Mouse (Mus musculus) heart, embryonic 11.5 days (tissue): ENCODE data around the gene Fam221a. TPM values are rescaled to one million over a fixed set of nuclear protein-coding genes. Genes with fewer than 3 reads are reported as not detected.
A peak's percentile ranks its signal among the peaks of the same experiment; 100 is the strongest.

Experiments
- ATAC-seq: fragments of 200-750 bp; cut with Nextera tagmentation; replicated peaks from 2 replicates; pipeline ENCODE4 v1.8.0; 2017; ENCODE audit warnings: moderate library complexity; ENCODE audit not compliant: insufficient number of reproducible peaks, low FRiP score, low TSS enrichment
- H3K27ac ChIP-seq: fragments of 300-500 bp; sonication (generic); 2 replicates; pipeline ENCODE4 v1.5.1; 2014; ENCODE audit warnings: mild to moderate bottlenecking, low read depth, low read length
- H3K27me3 ChIP-seq: fragments of 300-500 bp; sonication (generic); 2 replicates; pipeline ENCODE4 v1.6.1; 2014; ENCODE audit warnings: mild to moderate bottlenecking, low read length, mixed read lengths; ENCODE audit not compliant: control insufficient read depth, insufficient read depth
- H3K36me3 ChIP-seq: fragments of 300-500 bp; sonication (generic); 2 replicates; pipeline ENCODE4 v1.6.1; 2014; ENCODE audit warnings: mild to moderate bottlenecking, low read length, moderate library complexity, mixed read lengths; ENCODE audit not compliant: control insufficient read depth, insufficient read depth
- H3K4me1 ChIP-seq: fragments of 300-500 bp; sonication (generic); 2 replicates; pipeline ENCODE4 v1.6.1; 2014; ENCODE audit warnings: low read length; ENCODE audit not compliant: control insufficient read depth, insufficient read depth
- H3K4me2 ChIP-seq: fragments of 300-500 bp; sonication (generic); 2 replicates; pipeline ENCODE4 v1.6.1; 2014; ENCODE audit warnings: mild to moderate bottlenecking, moderate library complexity
- H3K4me3 ChIP-seq: fragments of 300-500 bp; sonication (generic); 2 replicates; pipeline ENCODE4 v1.5.1; 2014; ENCODE audit warnings: low read depth, low read length
- H3K9ac ChIP-seq: fragments of 300-500 bp; sonication (generic); 2 replicates; pipeline ENCODE4 v1.6.1; 2014; ENCODE audit warnings: mild to moderate bottlenecking, low read depth, low read length, moderate library complexity
- H3K9me3 ChIP-seq: fragments of 300-500 bp; sonication (generic); replicated peaks from 2 replicates; pipeline ENCODE4 v1.6.1; 2016; ENCODE audit warnings: low read length; ENCODE audit not compliant: control insufficient read depth
- WGBS: fragments of 180-500 bp; shearing (Covaris S2); extraction: QIAGEN DNeasy Blood & Tissue Kit; methylation state at CpG from one replicate; pipeline ENCODE4 v1.1.7; 2014; ENCODE audit not compliant: insufficient replicate concordance; 5-methylcytosine and 5-hydroxymethylcytosine counted together
- polyA plus RNA-seq: library from polyadenylated mRNA; unstranded; fragments of >200 nt; fragmentation: Nextera tagmentation; extraction: Ambion mirVana; gene quantifications from 2 replicates; pipeline ENCODE4 v1.2.1, GENCODE M21; 2014

The Fam221a gene
- polyA plus RNA-seq, 1 experiment from 2014 or later: 4.6 TPM

- 77% methylated on average over 3 of the region's 3 CpGs for WGBS
- H3K4me3 ChIP-seq: no peak overlapping the region
- H3K9me3 ChIP-seq: no peaks in the 10 kb centered on the region
- peaks cover 4% of the 10 kb centered on the region for H3K4me1 ChIP-seq
- H3K9ac ChIP-seq: no peak overlapping the region
- no peaks in the 10 kb centered on the region for H3K27me3 ChIP-seq
- no peaks in the 10 kb centered on the region for H3K36me3 ChIP-seq
- ATAC-seq: no peak
- H3K4me2 ChIP-seq: no peak overlapping the region
- no peak overlapping the region for H3K27ac ChIP-seq
Observed at GRCm38 (mm10) chr6:49326846-49327245, 40.7 kb upstream of the Fam221a start.

GRCm38 (mm10) chr6:49331369-49332059, 36.0 kb upstream of the Fam221a start:
- no peaks in the 10 kb centered on the region for H3K27me3 ChIP-seq
- ATAC-seq: no peak
- H3K9me3 ChIP-seq: no peaks in the 10 kb centered on the region
- no peaks in the 10 kb centered on the region for H3K36me3 ChIP-seq
- no peak overlapping the region; the same call in 1 of the 2 replicates for H3K4me2 ChIP-seq
- 40% methylated on average over 5 of the region's 5 CpGs for WGBS
- H3K4me1 ChIP-seq: no peaks in the 10 kb centered on the region; the same call in 1 of the 2 replicates
- 0 out of 2 replicates have a peak overlapping the region, but pooled peaks have one; percentile 22 for H3K27ac ChIP-seq
- H3K4me3 ChIP-seq: no peak overlapping the region
- no peak overlapping the region for H3K9ac ChIP-seq

GRCm38 (mm10) chr6:49332060-49332370, 35.5 kb upstream of the Fam221a start:
- H3K27ac ChIP-seq: no peak overlapping the region
- H3K4me1 ChIP-seq: peaks cover 3% of the 10 kb centered on the region; the same call in 1 of the 2 replicates
- no peaks in the 10 kb centered on the region for H3K9me3 ChIP-seq
- H3K9ac ChIP-seq: no peak overlapping the region
- no peaks in the 10 kb centered on the region for H3K27me3 ChIP-seq
- no peak overlapping the region for H3K4me3 ChIP-seq
- H3K36me3 ChIP-seq: no peaks in the 10 kb centered on the region
- WGBS: 66% methylated on average over 13 of the region's 13 CpGs
- H3K4me2 ChIP-seq: no peak overlapping the region; the same call in 1 of the 2 replicates
- ATAC-seq: no peak

GRCm38 (mm10) chr6:49338566-49338965, 29.0 kb upstream of the Fam221a start:
- Histone ChIP-seq H3K27me3 (no peaks in the 10 kb centered on the region), H3K9ac (no peak overlapping the region), H3K4me1 (0 out of 2 replicates have a peak, but pooled peaks cover 3% of the 10 kb centered on the region), H3K36me3 (no peaks in the 10 kb centered on the region), H3K4me2 (no peak overlapping the region), H3K4me3 (no peak overlapping the region), H3K27ac (no peak overlapping the region), H3K9me3 (no peaks in the 10 kb centered on the region)
- 27% methylated on average over 9 of the region's 9 CpGs for WGBS
- ATAC-seq: no peak

GRCm38 (mm10) chr6:49339145-49339544, 28.4 kb upstream of the Fam221a start:
- Histone ChIP-seq H3K27ac (no peak overlapping the region), H3K4me3 (no peak overlapping the region), H3K27me3 (no peaks in the 10 kb centered on the region), H3K9me3 (no peaks in the 10 kb centered on the region), H3K4me2 (no peak overlapping the region), H3K4me1 (0 out of 2 replicates have a peak, but pooled peaks cover 3% of the 10 kb centered on the region), H3K36me3 (no peaks in the 10 kb centered on the region), H3K9ac (no peak overlapping the region)
- WGBS: 43% methylated on average over 6 of the region's 6 CpGs
- no peak for ATAC-seq

GRCm38 (mm10) chr6:49343737-49344469, 23.6 kb upstream of the Fam221a start:
- Histone ChIP-seq H3K4me3 (no peak overlapping the region), H3K27me3 (no peaks in the 10 kb centered on the region), H3K27ac (no peak overlapping the region), H3K9me3 (no peaks in the 10 kb centered on the region), H3K9ac (no peak overlapping the region), H3K4me2 (no peak overlapping the region), H3K4me1 (no peaks in the 10 kb centered on the region), H3K36me3 (no peaks in the 10 kb centered on the region)
- ATAC-seq: no peak
- 70% methylated on average over 14 of the region's 14 CpGs for WGBS

- Histone ChIP-seq H3K9ac (no peak overlapping the region), H3K9me3 (no peaks in the 10 kb centered on the region), H3K27ac (no peak overlapping the region), H3K36me3 (no peaks in the 10 kb centered on the region), H3K4me2 (no peak overlapping the region), H3K4me3 (no peak overlapping the region), H3K4me1 (no peaks in the 10 kb centered on the region), H3K27me3 (no peaks in the 10 kb centered on the region)
- 85% methylated on average over 7 of the region's 7 CpGs for WGBS
- no peak for ATAC-seq
Observed at GRCm38 (mm10) chr6:49349826-49350225, 17.7 kb upstream of the Fam221a start.

- Histone ChIP-seq H3K27ac (no peak overlapping the region), H3K4me1 (no peaks in the 10 kb centered on the region), H3K9me3 (no peaks in the 10 kb centered on the region), H3K36me3 (no peaks in the 10 kb centered on the region), H3K27me3 (no peaks in the 10 kb centered on the region), H3K4me3 (no peak overlapping the region), H3K4me2 (no peak overlapping the region), H3K9ac (no peak overlapping the region)
- 49% methylated on average over 3 of the region's 3 CpGs for WGBS
- no peak for ATAC-seq
Observed at GRCm38 (mm10) chr6:49354613-49355012, 12.9 kb upstream of the Fam221a start.
